Mouse (Mus musculus): ENCODE measurements around the gene Cdc42ep3. TPM values are rescaled to one million over a fixed set of nuclear protein-coding genes. Genes with fewer than 3 reads are reported as not detected.

The Cdc42ep3 gene
- polyA plus RNA-seq, 1 experiment, result 102 TPM

GRCm38 (mm10) chr17:79372973-79373372 lies 18.1 kb upstream of the Cdc42ep3 start:
- Histone ChIP-seq H3K27ac (ENCODE audit: insufficient read depth, low read length) (peak overlapping the region; percentile 91), H3K4me1 (ENCODE audit: control insufficient read depth, insufficient read depth, low read length) (peaks cover 11% of the 10 kb centered on the region), H3K4me3 (ENCODE audit: insufficient read depth, low read length) (no peak overlapping the region)
- TF ChIP-seq POLR2A (IDR thresholded peaks at IDR 0.05; ENCODE audit: low read depth, low read length), result no peak
- TF ChIP-seq CTCF (IDR thresholded peaks at IDR 0.05; ENCODE audit: borderline replicate concordance, insufficient read depth, low read length), result no peak

DNA sequence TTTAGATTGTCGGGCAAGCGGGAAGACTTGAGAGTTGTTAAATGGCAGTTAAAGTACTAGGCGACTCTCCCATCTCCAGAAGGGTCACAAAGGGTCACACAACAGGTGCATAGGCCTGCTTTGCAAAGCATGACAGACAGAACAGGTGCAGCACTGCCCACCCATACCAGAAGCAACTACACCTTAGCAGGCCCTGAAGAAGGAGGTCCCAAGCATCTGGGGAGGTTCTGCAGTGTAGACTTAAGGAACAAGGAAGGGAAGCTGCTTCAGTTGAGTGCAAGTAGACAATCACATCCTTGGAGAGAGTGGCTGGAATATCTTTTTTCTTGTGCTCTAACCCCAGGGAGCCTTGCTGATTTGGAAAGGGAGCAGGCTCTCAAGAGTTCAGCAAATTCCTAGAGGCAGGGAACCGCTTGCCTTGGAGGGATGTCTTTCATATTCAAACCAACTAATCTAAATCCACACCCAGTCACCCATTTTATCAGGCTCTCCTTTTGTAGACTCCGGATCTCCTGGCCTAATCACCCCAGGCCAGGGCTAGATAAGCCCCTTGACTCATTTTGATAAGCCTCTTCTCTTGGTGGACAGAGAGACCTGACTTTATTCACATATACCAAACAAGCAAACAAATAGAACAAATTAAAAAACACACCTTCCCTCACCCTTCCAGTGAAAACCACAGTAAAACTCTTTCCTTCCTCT lies 10.0 kb upstream of the Cdc42ep3 start:
- no peak overlapping the region for H3K27ac ChIP-seq (ENCODE audit: insufficient read depth, low read length)
- H3K4me3 ChIP-seq (ENCODE audit: insufficient read depth, low read length), result no peak overlapping the region
- TF ChIP-seq CTCF (IDR thresholded peaks at IDR 0.05; ENCODE audit: borderline replicate concordance, insufficient read depth, low read length), result no peak
- no peak for TF ChIP-seq POLR2A (IDR thresholded peaks at IDR 0.05; ENCODE audit: low read depth, low read length)
- no peaks in the 10 kb centered on the region for H3K4me1 ChIP-seq (ENCODE audit: control insufficient read depth, insufficient read depth, low read length)

- peaks cover 10% of the 10 kb centered on the region; the same call in 1 of the 2 replicates for H3K4me1 ChIP-seq (ENCODE audit: control insufficient read depth, insufficient read depth, low read length)
- H3K4me3 ChIP-seq (ENCODE audit: insufficient read depth, low read length), result peak overlapping the region; percentile 88
- H3K27ac ChIP-seq (ENCODE audit: insufficient read depth, low read length), result no peak overlapping the region
- no peak for TF ChIP-seq CTCF (IDR thresholded peaks at IDR 0.05; ENCODE audit: borderline replicate concordance, insufficient read depth, low read length)
- TF ChIP-seq POLR2A (IDR thresholded peaks at IDR 0.05; ENCODE audit: low read depth, low read length), result no peak
These were observed 1.2 kb upstream of the Cdc42ep3 start for GRCm38 (mm10) chr17:79356071-79356601.

- peaks cover 15% of the 10 kb centered on the region for H3K4me1 ChIP-seq (ENCODE audit: control insufficient read depth, insufficient read depth, low read length)
- H3K4me3 ChIP-seq (ENCODE audit: insufficient read depth, low read length), result peak overlapping the region; percentile 88
- H3K27ac ChIP-seq (ENCODE audit: insufficient read depth, low read length), result peak overlapping the region; percentile 6; the same call in 1 of the 2 replicates
- TF ChIP-seq CTCF (IDR thresholded peaks at IDR 0.05; ENCODE audit: borderline replicate concordance, insufficient read depth, low read length) (no peak), POLR2A (IDR thresholded peaks at IDR 0.05; ENCODE audit: low read depth, low read length) (0 out of 2 replicates have a peak, but pooled peaks have one; percentile 22)
These were observed 540 bp upstream of the Cdc42ep3 start for GRCm38 (mm10) chr17:79355271-79355991.

DNA sequence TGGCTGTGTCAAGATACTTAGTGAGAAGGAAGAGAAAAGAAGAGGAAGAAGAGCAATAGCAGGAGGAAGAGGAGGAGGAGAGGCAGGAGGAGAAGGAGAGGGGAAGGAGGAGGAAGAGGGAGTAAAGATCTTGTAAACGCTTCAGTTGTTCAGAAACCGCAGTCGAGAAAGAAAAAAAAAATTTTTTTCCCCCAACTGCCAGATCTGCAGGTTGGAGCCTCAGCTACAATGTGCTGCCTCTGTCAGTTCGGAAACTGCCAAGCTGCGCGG lies 782 bp downstream of the Cdc42ep3 start:
- H3K4me3 ChIP-seq (ENCODE audit: insufficient read depth, low read length), result peak overlapping the region; percentile 63
- peak overlapping the region; percentile 8 for H3K27ac ChIP-seq (ENCODE audit: insufficient read depth, low read length)
- peaks cover 18% of the 10 kb centered on the region for H3K4me1 ChIP-seq (ENCODE audit: control insufficient read depth, insufficient read depth, low read length)
- TF ChIP-seq POLR2A (IDR thresholded peaks at IDR 0.05; ENCODE audit: low read depth, low read length) (no peak), CTCF (IDR thresholded peaks at IDR 0.05; ENCODE audit: borderline replicate concordance, insufficient read depth, low read length) (no peak)

DNA sequence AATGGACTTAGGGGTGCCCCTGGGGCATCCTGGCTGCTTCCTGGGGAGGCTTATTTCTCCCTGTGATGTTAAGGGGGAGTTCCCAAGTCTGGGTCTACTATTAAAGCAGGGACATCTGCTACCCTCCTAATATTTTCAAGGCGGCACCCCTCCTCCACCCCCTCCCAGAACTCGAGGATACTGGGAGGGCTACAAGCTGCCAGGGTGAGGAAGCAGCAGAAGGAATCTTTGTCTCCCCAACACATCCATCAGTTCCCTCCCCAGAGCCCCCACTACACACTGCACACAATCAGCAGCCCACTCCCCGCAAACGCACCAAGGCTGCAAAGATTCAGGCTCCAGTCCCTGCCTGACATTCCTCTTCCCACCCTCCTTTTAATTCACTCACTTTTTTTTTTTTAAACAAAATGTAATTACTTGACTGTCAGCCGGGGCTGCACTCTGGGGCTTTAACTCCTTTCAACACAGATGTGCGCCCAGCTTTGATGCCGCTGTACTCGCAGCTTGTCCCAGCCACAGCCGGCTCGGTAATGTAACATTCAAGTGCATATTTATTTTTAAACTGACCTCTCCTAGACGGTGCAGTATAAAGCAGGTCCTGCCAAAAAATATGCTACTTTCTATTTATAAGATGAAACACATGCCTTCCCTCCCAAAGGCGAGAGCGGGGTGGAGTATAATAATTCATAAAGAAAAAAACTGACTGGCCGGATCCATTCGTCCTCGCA lies 1.3 kb downstream of the Cdc42ep3 start:
- peak overlapping the region; percentile 8 for H3K27ac ChIP-seq (ENCODE audit: insufficient read depth, low read length)
- H3K4me1 ChIP-seq (ENCODE audit: control insufficient read depth, insufficient read depth, low read length), result peaks cover 18% of the 10 kb centered on the region
- H3K4me3 ChIP-seq (ENCODE audit: insufficient read depth, low read length), result peak overlapping the region; percentile 63
- TF ChIP-seq POLR2A (IDR thresholded peaks at IDR 0.05; ENCODE audit: low read depth, low read length) (peak; percentile 31; the same call in 1 of the 2 replicates), CTCF (IDR thresholded peaks at IDR 0.05; ENCODE audit: borderline replicate concordance, insufficient read depth, low read length) (no peak)

DNA sequence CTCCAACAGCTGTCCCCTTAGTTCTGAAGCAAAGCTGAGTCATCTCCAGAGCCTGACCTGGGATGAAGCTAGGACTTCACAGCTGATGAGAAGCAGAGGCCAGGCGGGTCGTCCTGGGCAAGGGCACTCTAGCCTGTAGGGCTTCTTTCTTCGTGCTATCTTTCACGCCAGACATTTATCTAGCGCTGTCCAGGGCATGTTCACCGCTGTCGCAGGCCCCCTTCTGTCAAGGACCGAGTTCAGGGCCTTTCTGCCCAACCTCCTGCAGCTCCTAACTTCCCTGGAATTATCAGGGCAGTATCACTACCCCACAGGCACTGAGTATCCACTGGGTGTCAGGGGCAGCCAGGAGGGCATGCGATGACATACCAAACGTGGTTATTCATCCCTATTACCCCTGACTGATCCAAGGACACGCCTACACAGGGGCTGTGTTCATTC lies 4.1 kb downstream of the Cdc42ep3 start:
- no peak overlapping the region for H3K27ac ChIP-seq (ENCODE audit: insufficient read depth, low read length)
- 0 out of 2 replicates have a peak overlapping the region, but pooled peaks have one; percentile 15 for H3K4me3 ChIP-seq (ENCODE audit: insufficient read depth, low read length)

GRCm38 (mm10) chr17:79349371-79349770 lies 5.5 kb downstream of the Cdc42ep3 start:
- TF ChIP-seq POLR2A (IDR thresholded peaks at IDR 0.05; ENCODE audit: low read depth, low read length) (no peak), CTCF (IDR thresholded peaks at IDR 0.05; ENCODE audit: borderline replicate concordance, insufficient read depth, low read length) (no peak)
- peaks cover 20% of the 10 kb centered on the region for H3K4me1 ChIP-seq (ENCODE audit: control insufficient read depth, insufficient read depth, low read length)
- H3K27ac ChIP-seq (ENCODE audit: insufficient read depth, low read length), result no peak overlapping the region
- no peak overlapping the region for H3K4me3 ChIP-seq (ENCODE audit: insufficient read depth, low read length)

More for the DNA sequence above, 4.1 kb downstream of the Cdc42ep3 start:
- peaks cover 18% of the 10 kb centered on the region for H3K4me1 ChIP-seq (ENCODE audit: control insufficient read depth, insufficient read depth, low read length)
- TF ChIP-seq CTCF (IDR thresholded peaks at IDR 0.05; ENCODE audit: borderline replicate concordance, insufficient read depth, low read length) (no peak), POLR2A (IDR thresholded peaks at IDR 0.05; ENCODE audit: low read depth, low read length) (no peak)

DNA sequence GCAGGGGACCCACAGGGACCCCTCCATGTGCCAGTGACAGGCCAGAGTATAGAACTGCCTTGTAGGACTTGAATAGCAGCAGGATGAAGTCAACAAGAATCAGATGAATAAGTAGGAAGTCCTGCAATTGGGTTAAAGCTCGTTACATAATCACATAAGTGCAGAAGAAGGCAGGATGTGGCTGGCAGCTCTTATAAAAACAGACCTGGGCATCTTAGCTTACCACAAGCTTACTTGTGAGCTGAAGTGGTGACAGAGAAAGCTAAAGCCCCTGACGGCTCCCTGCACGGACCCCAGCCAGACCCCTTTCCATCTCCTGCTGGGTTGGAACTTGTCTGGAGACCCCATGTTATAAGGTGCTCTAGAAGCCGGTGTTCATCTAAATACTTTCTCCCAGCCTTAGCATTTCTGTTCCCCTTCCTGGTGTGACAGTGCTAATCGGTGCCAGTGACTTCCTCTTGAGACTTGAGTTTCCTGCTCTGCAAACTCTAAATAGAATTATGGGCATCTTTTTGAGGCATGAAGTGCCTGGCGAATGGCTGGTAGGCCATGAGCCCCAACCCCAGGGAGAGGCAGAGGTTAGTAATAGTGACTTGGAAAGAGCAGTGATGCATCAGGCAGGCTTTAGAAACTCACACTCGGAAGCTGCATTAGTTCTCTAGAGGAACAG lies 6.8 kb downstream of the Cdc42ep3 start:
- Histone ChIP-seq H3K4me1 (ENCODE audit: control insufficient read depth, insufficient read depth, low read length) (peaks cover 22% of the 10 kb centered on the region), H3K27ac (ENCODE audit: insufficient read depth, low read length) (no peak overlapping the region), H3K4me3 (ENCODE audit: insufficient read depth, low read length) (no peak overlapping the region)
- TF ChIP-seq POLR2A (IDR thresholded peaks at IDR 0.05; ENCODE audit: low read depth, low read length) (no peak), CTCF (IDR thresholded peaks at IDR 0.05; ENCODE audit: borderline replicate concordance, insufficient read depth, low read length) (no peak)
